Mouse (Mus musculus) small intestine, adult 2 months (tissue): ENCODE results near the gene Tbc1d9b.

Experiments
- CTCF ChIP-seq: fragments of 200-500 bp; IDR thresholded peaks from 2 replicates; pipeline ENCODE4 v1.5.1; 2012; ENCODE audit warnings: low read depth, mild to moderate bottlenecking, control low read depth, inconsistent platforms, low read length, moderate library complexity, mixed read lengths; ENCODE audit not compliant: insufficient replicate concordance, insufficient read length; ENCODE audit errors: extremely low read depth
- POLR2A ChIP-seq: fragments of 200-500 bp; IDR thresholded peaks from 2 replicates; pipeline ENCODE4 v1.6.1; 2012; ENCODE audit warnings: low read depth, mild to moderate bottlenecking, control low read depth, inconsistent platforms, low read length, moderate library complexity

GRCm38 (mm10) chr11:50205434-50205833 lies 74.2 kb downstream of the Tbc1d9b start:
- TF ChIP-seq CTCF (no peak), POLR2A (no peak)
